Mouse (Mus musculus): ENCODE measurements around the gene Homer1.
A peak's percentile ranks its signal among the peaks of the same experiment; 100 is the strongest.

Homer1 gene

GRCm38 (mm10) chr13:93299316-93299715, at the start of gene Homer1:
Gene Homer1, plus strand, starts transcription at chr13:93299635.
- DNase-seq (ENCODE audit: low read depth, low spot score): peak; percentile 65

GRCm38 (mm10) chr13:93251732-93252131, 47.7 kb upstream of the Homer1 start:
- DNase-seq (ENCODE audit: low read depth, low spot score): no peak

- DNase-seq (ENCODE audit: low read depth, low spot score): peak; percentile 29
Observed at GRCm38 (mm10) chr13:93252175-93252574, 47.3 kb upstream of the Homer1 start.

- no peak for DNase-seq (ENCODE audit: low read depth, low spot score)
Observed at GRCm38 (mm10) chr13:93252941-93253340, 46.5 kb upstream of the Homer1 start.

GRCm38 (mm10) chr13:93267151-93267550, 32.3 kb upstream of the Homer1 start:
- peak; percentile 74 for DNase-seq (ENCODE audit: low read depth, low spot score)

GRCm38 (mm10) chr13:93300581-93300980, 1.1 kb downstream of the Homer1 start:
- peak; percentile 81 for DNase-seq (ENCODE audit: low read depth, low spot score)

- DNase-seq (ENCODE audit: low read depth, low spot score): no peak
Observed at GRCm38 (mm10) chr13:93301060-93301459, 1.6 kb downstream of the Homer1 start.

GRCm38 (mm10) chr13:93302846-93303562, 3.6 kb downstream of the Homer1 start:
- no peak for DNase-seq (ENCODE audit: low read depth, low spot score)

GRCm38 (mm10) chr13:93303563-93304250, 4.3 kb downstream of the Homer1 start:
- DNase-seq (ENCODE audit: low read depth, low spot score): peak; percentile 99

- peak; percentile 63 for DNase-seq (ENCODE audit: low read depth, low spot score)
Observed at GRCm38 (mm10) chr13:93304251-93305001, 5.0 kb downstream of the Homer1 start.

- peak; percentile 36 for DNase-seq (ENCODE audit: low read depth, low spot score)
Observed at GRCm38 (mm10) chr13:93305149-93305548, 5.7 kb downstream of the Homer1 start.

GRCm38 (mm10) chr13:93305636-93306035, 6.2 kb downstream of the Homer1 start:
- DNase-seq (ENCODE audit: low read depth, low spot score): peak; percentile 23

GRCm38 (mm10) chr13:93306545-93306944, 7.1 kb downstream of the Homer1 start:
- DNase-seq (ENCODE audit: low read depth, low spot score): peak; percentile 52

GRCm38 (mm10) chr13:93307700-93308099, 8.3 kb downstream of the Homer1 start:
- no peak for DNase-seq (ENCODE audit: low read depth, low spot score)

GRCm38 (mm10) chr13:93309295-93309694, 9.9 kb downstream of the Homer1 start:
- no peak for DNase-seq (ENCODE audit: low read depth, low spot score)

GRCm38 (mm10) chr13:93312518-93312917, 13.1 kb downstream of the Homer1 start:
- DNase-seq (ENCODE audit: low read depth, low spot score): no peak

- peak; percentile 77 for DNase-seq (ENCODE audit: low read depth, low spot score)
Observed at GRCm38 (mm10) chr13:93314322-93314721, 14.9 kb downstream of the Homer1 start.

GRCm38 (mm10) chr13:93320089-93320488, 20.7 kb downstream of the Homer1 start:
- DNase-seq (ENCODE audit: low read depth, low spot score): peak; percentile 75

- no peak for DNase-seq (ENCODE audit: low read depth, low spot score)
Observed at GRCm38 (mm10) chr13:93326326-93326725, 26.9 kb downstream of the Homer1 start.

- no peak for DNase-seq (ENCODE audit: low read depth, low spot score)
Observed at GRCm38 (mm10) chr13:93331721-93332120, 32.3 kb downstream of the Homer1 start.

- no peak for DNase-seq (ENCODE audit: low read depth, low spot score)
Observed at GRCm38 (mm10) chr13:93332491-93332890, 33.1 kb downstream of the Homer1 start.

GRCm38 (mm10) chr13:93335337-93335736, 35.9 kb downstream of the Homer1 start:
- DNase-seq (ENCODE audit: low read depth, low spot score): peak; percentile 10
